In genomic region chr1:59163030-59163461, GRCm38 (mm10) we compare ENCODE assay signal across 10 mouse cellular contexts. TPM values are rescaled to one million over a fixed set of nuclear protein-coding genes. Genes with fewer than 3 reads are reported as not detected.
A peak's percentile ranks its signal among the peaks of the same experiment; 100 is the strongest.
DNase-seq lines count a peak whose midpoint lies in the region; TF ChIP-seq lines count a peak whose summit lies in the region.
"Had no signal": no experiment of that assay in that cellular context is flagged by ENCODE, and none has a peak within 500 bp of the region (broad histone marks: within the 10 kb centered on the region; RNA-seq: fewer than 3 reads in every experiment).

Mpp4 (minus strand) TSS chr1:59163389.

- H3K27ac ChIP-seq in ES-E14 (ENCODE audit: insufficient read depth, low read depth, low read length, poor library complexity, severe bottlenecking): no peak within 1 kb of the TSS
- H3K27ac ChIP-seq: embryonic facial prominence, embryonic 12.5 days; macrophage had no signal

- peaks cover 17% of the 10 kb centered on the region; the same call in 1 of the 2 replicates for H3K36me3 ChIP-seq in ES-E14 (ENCODE audit: control insufficient read depth, insufficient read depth, low read length, poor library complexity, severe bottlenecking)
- peaks cover 45% of the 10 kb centered on the region for H3K36me3 ChIP-seq in megakaryocyte, embryonic 14.5 days (replicated peaks; ENCODE audit: low read length)

- no peak within 1 kb of the TSS; a peak in 1 of 4 replicates for H3K4me3 ChIP-seq in ES-E14 (ENCODE audit: insufficient read depth in 1 of 2, low read depth in 1 of 2, low read length in 2 of 2, poor library complexity in 1 of 2, severe bottlenecking in 1 of 2)
- H3K4me3 ChIP-seq in megakaryocyte, embryonic 14.5 days (replicated peaks): peak within 1 kb of the TSS; percentile 76
- H3K4me3 ChIP-seq: embryonic facial prominence, embryonic 12.5 days had no signal

- in situ Hi-C loops in ES-E14 (cut with MboI; ENCODE audit: low sequenced_read_pairs in 2 of 2, unreplicated experiment in 2 of 2): no loop called here

- no peaks in the 10 kb centered on the region for H3K27me3 ChIP-seq in megakaryocyte, embryonic 14.5 days (replicated peaks)
- H3K27me3 ChIP-seq: embryonic facial prominence, embryonic 12.5 days had no signal

- H3K9me3 ChIP-seq in ES-E14 (ENCODE audit: control insufficient read depth, insufficient read depth, low read depth, low read length): no peaks in the 10 kb centered on the region
- H3K9me3 ChIP-seq in megakaryocyte, embryonic 14.5 days: peaks cover 8% of the 10 kb centered on the region
- H3K9me3 ChIP-seq: embryonic facial prominence, embryonic 12.5 days had no signal

- H3K9ac ChIP-seq in ES-E14 (ENCODE audit: insufficient read depth, low read depth, low read length, poor library complexity, severe bottlenecking): peak within 1 kb of the TSS; percentile 26; the same call in 1 of the 2 replicates
- H3K9ac ChIP-seq: embryonic facial prominence, embryonic 12.5 days had no signal

- peaks cover 0 to 3% of the 10 kb centered on the region in 2 experiments; a peak in 1 of 4 replicates for H3K4me1 ChIP-seq in ES-E14 (ENCODE audit: control insufficient read depth in 2 of 2, insufficient read depth in 2 of 2, low read length in 2 of 2, poor library complexity in 1 of 2)
- H3K4me1 ChIP-seq in megakaryocyte, embryonic 14.5 days: peaks cover 33% of the 10 kb centered on the region

- DNase-seq in 3T3-L1 (ENCODE audit: low read depth, low spot score): peak; percentile 83
- DNase-seq in ES-E14 (ENCODE audit: low read depth, low spot score): no peak
- DNase-seq in frontal cortex, postnatal 25 days (ENCODE audit: low spot score in 2 of 2): peak; percentile 37 to 52
- DNase-seq in spleen, postnatal 10 days (ENCODE audit: low spot score in 2 of 2): no peak
- no peak for DNase-seq in testis, postnatal 10 days (ENCODE audit: low spot score)
- DNase-seq in heart, adult 9 months (ENCODE audit: low spot score in 2 of 2): no peak
- DNase-seq in spleen, adult 18-20 months: no peak

TF ChIP-seq in ES-E14, 5 proteins besides CTCF, POLR2A, EP300 and RAD21:
- TF ChIP-seq CHD2 (IDR thresholded peaks at IDR 0.05; ENCODE audit: low read depth, low read length) (no peak), ZC3H11A (IDR thresholded peaks at IDR 0.05; ENCODE audit: borderline replicate concordance, low read depth, low read length) (no peak), MAFK (IDR thresholded peaks at IDR 0.05; ENCODE audit: insufficient read depth, low read depth, low read length) (0 out of 2 replicates have a peak, but pooled peaks have one; percentile 29)

RNA-seq across cellular contexts. Expression of gene Mpp4, which starts in this region (rescaled TPM):
- total RNA-seq in ES-E14 (2012; rRNA removed): 1.0 and 1.2 TPM in 2 replicates
- 0.12 TPM in 1 of 2 replicates, not detected in the other for polyA plus RNA-seq in megakaryocyte, embryonic 14.5 days (2012; ENCODE audit: insufficient read depth, low replicate concordance)

Comparison
In these comparisons a context has a peak if more than half of its experiments do, and no peak if none do; other contexts are left out.
1. DNase-seq: peak in 3T3-L1 (single experiment) and frontal cortex, postnatal 25 days (2 of 2); none in ES-E14 (single experiment), spleen, postnatal 10 days (0 of 2), testis, postnatal 10 days (single experiment), heart, adult 9 months (0 of 2) and spleen, adult 18-20 months (0 of 2).